Mouse (Mus musculus) heart, adult 18-20 months (tissue): ENCODE results near the gene Rab6a. TPM values are rescaled to one million over a fixed set of nuclear protein-coding genes. Genes with fewer than 3 reads are reported as not detected.
A peak's percentile ranks its signal among the peaks of the same experiment; 100 is the strongest.
"Not testable (repeated sequence)": the region's sequence is repeated elsewhere in the genome, so short reads cannot be mapped to it uniquely, and the experiment has no call there.

Experiments used
- DNase-seq, 2 experiments: peaks; one replicate each; pipeline ENCODE4 v3.0.0; 2021 to 2022; ENCODE audit warnings: mixed read lengths in 1 of 2
- long read RNA-seq, 2 experiments: library from polyadenylated mRNA; stranded (forward); transcript quantifications; one replicate each; pipeline ENCODE4 v2.0.0; 2021
- total RNA-seq, 2 experiments: library from RNA; stranded (reverse); gene quantifications; 2 replicates each; pipeline ENCODE4 v1.2.3; 2021

Gene Rab6a
- total RNA-seq, result 10 to 100 TPM; 60.2 to 63.9 TPM
- long read RNA-seq, experiment 1, transcript Rab6a-202 (8 exons, 3,110 nt), result minor isoform, 14 of 54 reads
- long read RNA-seq, experiment 1, transcript Rab6a-201 (8 exons, 3,214 nt), result major isoform, 20 of 54 reads
- long read RNA-seq, experiment 1, partial matches to known transcripts, result 0 of 54 reads
- long read RNA-seq, experiment 1, other reads (novel, unspliced or antisense), result 20 of 54 reads
- long read RNA-seq, experiment 2, transcript Rab6a-202 (8 exons, 3,110 nt), result minor isoform, 5 of 30 reads
- long read RNA-seq, experiment 2, transcript Rab6a-201 (8 exons, 3,214 nt), result major isoform, 19 of 30 reads
- long read RNA-seq, experiment 2, partial matches to known transcripts, result 0 of 30 reads
- long read RNA-seq, experiment 2, other reads (novel, unspliced or antisense), result 6 of 30 reads

GRCm38 (mm10) chr7:100607214-100608129 is at the start of gene Rab6a:
Gene Rab6a (plus strand): TSS chr7:100607410.
- DNase-seq, result peak; percentile 96 to 99

GRCm38 (mm10) chr7:100559331-100559730 is 47.9 kb upstream of the Rab6a start:
- no peak for DNase-seq

GRCm38 (mm10) chr7:100561861-100562587 is 45.2 kb upstream of the Rab6a start:
- DNase-seq, result no peak

- DNase-seq, result not testable (repeated sequence)
Observed at GRCm38 (mm10) chr7:100567238-100567637, 40.0 kb upstream of the Rab6a start.

GRCm38 (mm10) chr7:100569907-100570306 is 37.3 kb upstream of the Rab6a start:
- DNase-seq, result no peak

GRCm38 (mm10) chr7:100570930-100571715 is 36.1 kb upstream of the Rab6a start:
- DNase-seq, result no peak

- no peak for DNase-seq
Observed at GRCm38 (mm10) chr7:100572061-100572460, 35.1 kb upstream of the Rab6a start.

GRCm38 (mm10) chr7:100572704-100573103 is 34.5 kb upstream of the Rab6a start:
- DNase-seq, result no peak

- DNase-seq, result no peak
Observed at GRCm38 (mm10) chr7:100578794-100579193, 28.4 kb upstream of the Rab6a start.

GRCm38 (mm10) chr7:100582235-100582634 is 25.0 kb upstream of the Rab6a start:
- no peak for DNase-seq

- DNase-seq, result peak; percentile 92 to 96
Observed at GRCm38 (mm10) chr7:100582727-100583236, 24.4 kb upstream of the Rab6a start.

GRCm38 (mm10) chr7:100589816-100590215 is 17.4 kb upstream of the Rab6a start:
- DNase-seq, result no peak

GRCm38 (mm10) chr7:100590504-100590844 is 16.7 kb upstream of the Rab6a start:
- no peak for DNase-seq

- peak; percentile 91 for DNase-seq
Observed at GRCm38 (mm10) chr7:100590845-100591521, 16.2 kb upstream of the Rab6a start.

GRCm38 (mm10) chr7:100591522-100591852 is 15.7 kb upstream of the Rab6a start:
- DNase-seq, result no peak

- DNase-seq, result no peak
Observed at GRCm38 (mm10) chr7:100593349-100593748, 13.9 kb upstream of the Rab6a start.

GRCm38 (mm10) chr7:100600211-100600610 is 7.0 kb upstream of the Rab6a start:
- no peak for DNase-seq

- DNase-seq, result peak; percentile 58 to 67
Observed at GRCm38 (mm10) chr7:100608130-100608741, 1.0 kb downstream of the Rab6a start, which contains the start of gene Mrpl48. Gene Mrpl48 (minus strand): TSS chr7:100608301.

- DNase-seq, result no peak
Observed at GRCm38 (mm10) chr7:100608910-100609309, 1.7 kb downstream of the Rab6a start.

- no peak for DNase-seq
Observed at GRCm38 (mm10) chr7:100616121-100616857, 9.1 kb downstream of the Rab6a start.
